Mouse (Mus musculus): Measurements from ENCODE around the gene Ipmk.

GRCm38 (mm10) chr10:71338156-71338905 lies 9.2 kb upstream of the Ipmk start:
- TF ChIP-seq GATA1 (IDR thresholded peaks at IDR 0.05; ENCODE audit: low read length) (no peak), TAL1 (IDR thresholded peaks at IDR 0.05; ENCODE audit: low read length) (no peak)
